Mouse (Mus musculus) forelimb bud, embryonic 11.5 days (tissue): ENCODE measurements at regions not wholly inside any gene's neighbourhood (a gene's known extent, or its start where the extent isn't known, plus 50 kb on each side); places are given as distances from the start of the nearest gene placed in this dataset.
A peak's percentile ranks its signal among the peaks of the same experiment; 100 is the strongest.

Experiments used
- DNase-seq: peaks from one replicate; pipeline ENCODE4 v3.0.0-alpha.2; 2012; ENCODE audit warnings: low read depth, low spot score

- DNase-seq: no peak
Observed at GRCm38 (mm10) chrX:23499320-23499719, 134.4 kb upstream of the Klhl13 start.

GRCm38 (mm10) chrX:23495199-23495598 lies 130.3 kb upstream of the Klhl13 start:
- no peak for DNase-seq

- no peak for DNase-seq
Observed at GRCm38 (mm10) chrX:23476868-23477267, 112.0 kb upstream of the Klhl13 start.

- peak; percentile 5 for DNase-seq
Observed at GRCm38 (mm10) chrX:23466031-23466430, 101.1 kb upstream of the Klhl13 start.

- no peak for DNase-seq
Observed at GRCm38 (mm10) chrX:23453616-23454015, 88.7 kb upstream of the Klhl13 start.

- peak; percentile 18 for DNase-seq
Observed at GRCm38 (mm10) chrX:23422746-23423145, 57.9 kb upstream of the Klhl13 start.

- DNase-seq: no peak
Observed at GRCm38 (mm10) chrX:23417525-23417924, 52.6 kb upstream of the Klhl13 start.
